9 mouse cellular contexts compared by ENCODE assay signal in genomic region chr3:95672461-95672860, GRCm38 (mm10). TPM values are rescaled to one million over a fixed set of nuclear protein-coding genes. Genes with fewer than 3 reads are reported as not detected.
DNase-seq lines count a peak whose midpoint lies in the region; ATAC-seq and TF ChIP-seq lines count a peak whose summit lies in the region.
"Had no signal": no experiment of that assay in that cellular context is flagged by ENCODE, and none has a peak within 500 bp of the region (broad histone marks: within the 10 kb centered on the region; RNA-seq: fewer than 3 reads in every experiment).

No protein-coding gene starts in this region.

- intact Hi-C loops in left cerebral cortex, postnatal 10 days (cut with DNase I), result no loop called here

- H3K36me3 ChIP-seq in hindbrain, embryonic 13.5 days, result peaks cover 34% of the 10 kb centered on the region
- H3K36me3 ChIP-seq in hindbrain, embryonic 11.5 days (ENCODE audit: control insufficient read depth, insufficient read depth, low read length), result no peaks in the 10 kb centered on the region
- H3K36me3 ChIP-seq in MEL (ENCODE audit: control insufficient read depth in 1 of 2, insufficient read depth in 2 of 2, low read length in 2 of 2), result peaks cover 2 to 47% of the 10 kb centered on the region in 2 experiments; a peak in 3 of 4 replicates
- H3K36me3 ChIP-seq in intestine, postnatal 0 days (ENCODE audit: control insufficient read depth, insufficient read depth), result 0 out of 2 replicates have a peak, but pooled peaks cover 10% of the 10 kb centered on the region
- H3K36me3 ChIP-seq in midbrain, postnatal 0 days (ENCODE audit: insufficient read depth, low read length), result no peaks in the 10 kb centered on the region
- H3K36me3 ChIP-seq in forebrain, embryonic 16.5 days (ENCODE audit: control insufficient read depth, insufficient read depth), result no peaks in the 10 kb centered on the region; the same call in 1 of the 2 replicates

- TF ChIP-seq RAD21 in MEL (IDR thresholded peaks at IDR 0.05; ENCODE audit: low read depth, low read length), result no peak

- DNase-seq in hindbrain, embryonic 11.5 days (ENCODE audit: low spot score), result no peak
- DNase-seq in MEL (ENCODE audit: low read depth, low spot score), result peak; percentile 45
- peak; percentile 81 to 83 for DNase-seq in spleen, postnatal 36 days (ENCODE audit: low spot score in 2 of 2)
- no peak for DNase-seq in left cerebral cortex, postnatal 10 days (ENCODE audit: extremely low spot score in 1 of 2, low spot score in 2 of 2)
- no peak for DNase-seq in midbrain, postnatal 0 days (ENCODE audit: low spot score)

- peaks cover 37% of the 10 kb centered on the region for H3K79me2 ChIP-seq in MEL (ENCODE audit: control insufficient read depth, insufficient read depth, low read length, poor library complexity)

- H3K4me2 ChIP-seq in hindbrain, embryonic 13.5 days, result no peak overlapping the region
- H3K4me2 ChIP-seq in hindbrain, embryonic 11.5 days (replicated peaks; ENCODE audit: low read depth, low read length), result no peak overlapping the region
- H3K4me2 ChIP-seq in intestine, postnatal 0 days (replicated peaks; ENCODE audit: low read depth), result no peak overlapping the region
- H3K4me2 ChIP-seq in midbrain, postnatal 0 days (ENCODE audit: low read depth, low read length, poor library complexity, severe bottlenecking), result no peak overlapping the region
- no peak overlapping the region for H3K4me2 ChIP-seq in forebrain, embryonic 16.5 days (ENCODE audit: low read length)
- H3K4me2 ChIP-seq: neural tube, embryonic 12.5 days had no signal

- TF ChIP-seq POLR2A in MEL (IDR thresholded peaks at IDR 0.05; ENCODE audit: control insufficient read depth in 1 of 2, insufficient read depth in 1 of 2, low read depth in 1 of 2, low read length in 2 of 2, poor library complexity in 1 of 2), result no peak

- no peak for ATAC-seq in hindbrain, embryonic 13.5 days (ENCODE audit: low FRiP score)
- no peak for ATAC-seq in hindbrain, embryonic 11.5 days (ENCODE audit: low FRiP score)
- no peak for ATAC-seq in intestine, postnatal 0 days
- ATAC-seq in midbrain, postnatal 0 days (ENCODE audit: low FRiP score), result no peak
- ATAC-seq in forebrain, embryonic 16.5 days, result no peak

- no peak for TF ChIP-seq CTCF in MEL (IDR thresholded peaks at IDR 0.05 in 2 of 3, conservative IDR thresholded peaks at IDR 0.05 in 1 of 3; ENCODE audit: control insufficient read depth in 1 of 3, insufficient read depth in 1 of 3, low read depth in 2 of 3, low read length in 3 of 3, poor library complexity in 1 of 3, severe bottlenecking in 1 of 3)
- no peak for TF ChIP-seq CTCF in intestine, postnatal 0 days (IDR thresholded peaks at IDR 0.05; ENCODE audit: low read depth)
- TF ChIP-seq CTCF in midbrain, postnatal 0 days (IDR thresholded peaks at IDR 0.05), result no peak

- WGBS in hindbrain, embryonic 13.5 days, result 69% methylated on average over 3 of the region's 3 CpGs
- WGBS in hindbrain, embryonic 11.5 days, result 56% methylated on average over 3 of the region's 3 CpGs
- 37% methylated on average over 3 of the region's 3 CpGs for WGBS in intestine, postnatal 0 days
- WGBS in midbrain, postnatal 0 days, result 53% methylated on average over 3 of the region's 3 CpGs
- 68% methylated on average over 3 of the region's 3 CpGs for WGBS in forebrain, embryonic 16.5 days

- no peak overlapping the region for H3K27ac ChIP-seq in hindbrain, embryonic 13.5 days
- H3K27ac ChIP-seq in hindbrain, embryonic 11.5 days (ENCODE audit: low read depth, low read length), result no peak overlapping the region
- peak overlapping the region; percentile 93 for H3K27ac ChIP-seq in MEL (ENCODE audit: control insufficient read depth, low read depth, low read length)
- H3K27ac ChIP-seq in intestine, postnatal 0 days (ENCODE audit: low read depth, low read length), result peak overlapping the region; percentile 96
- H3K27ac ChIP-seq in midbrain, postnatal 0 days (ENCODE audit: low read depth, low read length), result no peak overlapping the region
- no peak overlapping the region for H3K27ac ChIP-seq in forebrain, embryonic 16.5 days (ENCODE audit: low read length)
- H3K27ac ChIP-seq: neural tube, embryonic 12.5 days had no signal

- H3K9me3 ChIP-seq in hindbrain, embryonic 13.5 days, result no peaks in the 10 kb centered on the region
- no peaks in the 10 kb centered on the region for H3K9me3 ChIP-seq in hindbrain, embryonic 11.5 days (ENCODE audit: control insufficient read depth, low read length)
- no peaks in the 10 kb centered on the region for H3K9me3 ChIP-seq in MEL (replicated peaks; ENCODE audit: insufficient read depth, low read length)
- H3K9me3 ChIP-seq in intestine, postnatal 0 days (ENCODE audit: control insufficient read depth), result no peaks in the 10 kb centered on the region
- no peaks in the 10 kb centered on the region for H3K9me3 ChIP-seq in midbrain, postnatal 0 days (ENCODE audit: low read length)
- H3K9me3 ChIP-seq in forebrain, embryonic 16.5 days (ENCODE audit: control insufficient read depth, low read length), result no peaks in the 10 kb centered on the region
- H3K9me3 ChIP-seq: neural tube, embryonic 12.5 days had no signal

- no peak for TF ChIP-seq EP300 in MEL (IDR thresholded peaks at IDR 0.05; ENCODE audit: low read depth in 1 of 2, low read length in 2 of 2)

- H3K27me3 ChIP-seq in hindbrain, embryonic 13.5 days, result no peaks in the 10 kb centered on the region
- no peaks in the 10 kb centered on the region for H3K27me3 ChIP-seq in hindbrain, embryonic 11.5 days (ENCODE audit: control insufficient read depth, insufficient read depth, low read length)
- H3K27me3 ChIP-seq in MEL (ENCODE audit: control insufficient read depth in 1 of 2, insufficient read depth in 2 of 2, low read length in 2 of 2), result no peaks in the 10 kb centered on the region
- no peaks in the 10 kb centered on the region for H3K27me3 ChIP-seq in intestine, postnatal 0 days (replicated peaks; ENCODE audit: control insufficient read depth, insufficient read depth, low read length)
- no peaks in the 10 kb centered on the region for H3K27me3 ChIP-seq in midbrain, postnatal 0 days (ENCODE audit: insufficient read depth, low read length)
- no peaks in the 10 kb centered on the region for H3K27me3 ChIP-seq in forebrain, embryonic 16.5 days (replicated peaks; ENCODE audit: control insufficient read depth, insufficient read depth, low read length)
- H3K27me3 ChIP-seq: neural tube, embryonic 12.5 days had no signal

- 0 out of 2 replicates have a peak overlapping the region, but pooled peaks have one; percentile 46 for H3K9ac ChIP-seq in hindbrain, embryonic 13.5 days
- no peak overlapping the region for H3K9ac ChIP-seq in hindbrain, embryonic 11.5 days (ENCODE audit: low read depth, low read length)
- no peak overlapping the region for H3K9ac ChIP-seq in MEL (ENCODE audit: control insufficient read depth, low read depth, low read length, poor library complexity, severe bottlenecking)
- peak overlapping the region; percentile 22; the same call in 1 of the 2 replicates for H3K9ac ChIP-seq in intestine, postnatal 0 days (ENCODE audit: low read depth, low read length)
- H3K9ac ChIP-seq in midbrain, postnatal 0 days (replicated peaks; ENCODE audit: low read length, poor library complexity, severe bottlenecking), result no peak overlapping the region
- no peak overlapping the region for H3K9ac ChIP-seq in forebrain, embryonic 16.5 days (replicated peaks; ENCODE audit: low read depth, low read length)

- peaks cover 44% of the 10 kb centered on the region for H3K4me1 ChIP-seq in hindbrain, embryonic 13.5 days (replicated peaks)
- H3K4me1 ChIP-seq in hindbrain, embryonic 11.5 days (replicated peaks; ENCODE audit: control insufficient read depth, insufficient read depth, low read length), result peaks cover 3% of the 10 kb centered on the region; the same call in 1 of the 2 replicates
- peaks cover 36 to 53% of the 10 kb centered on the region in 2 experiments for H3K4me1 ChIP-seq in MEL (ENCODE audit: control insufficient read depth in 1 of 2, insufficient read depth in 2 of 2, low read length in 2 of 2)
- H3K4me1 ChIP-seq in intestine, postnatal 0 days (replicated peaks; ENCODE audit: control insufficient read depth, insufficient read depth, low read length), result peaks cover 32% of the 10 kb centered on the region
- no peaks in the 10 kb centered on the region for H3K4me1 ChIP-seq in midbrain, postnatal 0 days (ENCODE audit: insufficient read depth, low read length)
- H3K4me1 ChIP-seq in forebrain, embryonic 16.5 days (replicated peaks; ENCODE audit: control insufficient read depth, insufficient read depth, low read length), result peaks cover 6% of the 10 kb centered on the region

- no peak overlapping the region for H3K4me3 ChIP-seq in hindbrain, embryonic 13.5 days
- no peak overlapping the region for H3K4me3 ChIP-seq in hindbrain, embryonic 11.5 days (ENCODE audit: low read depth, low read length)
- H3K4me3 ChIP-seq in MEL (ENCODE audit: control insufficient read depth in 1 of 2, insufficient read depth in 1 of 2, low read depth in 2 of 2, low read length in 2 of 2), result no peak overlapping the region
- H3K4me3 ChIP-seq in intestine, postnatal 0 days (ENCODE audit: low read depth, low read length), result no peak overlapping the region
- no peak overlapping the region for H3K4me3 ChIP-seq in midbrain, postnatal 0 days (ENCODE audit: low read depth, low read length)
- H3K4me3 ChIP-seq in forebrain, embryonic 16.5 days (replicated peaks; ENCODE audit: low read length), result no peak overlapping the region
- H3K4me3 ChIP-seq: neural tube, embryonic 12.5 days had no signal

RNA-seq across cellular contexts. Expression of gene Mcl1, which starts 13.9 kb away (rescaled TPM):
- 49.3 and 54.2 TPM in 2 replicates for polyA plus RNA-seq in hindbrain, embryonic 13.5 days (2015; fragmentation: Nextera tagmentation; extraction: Ambion mirVana)
- 76.1 and 87.4 TPM in 2 replicates for polyA plus RNA-seq in hindbrain, embryonic 11.5 days (2014; fragmentation: Nextera tagmentation; extraction: Ambion mirVana)
- total RNA-seq in MEL (2012; rRNA removed), result 140 and 142 TPM in 2 replicates
- polyA plus RNA-seq in MEL (2012; ENCODE audit: insufficient read depth in 1 of 2, insufficient read length in 2 of 2, low read depth in 1 of 2, low replicate concordance in 2 of 2, missing spikeins in 1 of 2), result 100 to 1,000 TPM; 156 to 211 TPM
- polyA plus RNA-seq in intestine, postnatal 0 days (2015; fragmentation: Nextera tagmentation; extraction: Ambion mirVana), result 52.4 and 53.3 TPM in 2 replicates
- total RNA-seq in left cerebral cortex, postnatal 10 days (2021), result 10 to 100 TPM; 62.2 to 63.0 TPM
- 105 and 136 TPM in 2 replicates for total RNA-seq in midbrain, postnatal 0 days (2014; rRNA removed)
- 35.8 and 42.8 TPM in 2 replicates for polyA plus RNA-seq in midbrain, postnatal 0 days (2015; fragmentation: Nextera tagmentation; extraction: Ambion mirVana)
- polyA plus RNA-seq in forebrain, embryonic 16.5 days (2015; fragmentation: Nextera tagmentation; extraction: Ambion mirVana), result 43.4 and 48.3 TPM in 2 replicates

RNA-seq across cellular contexts. Expression of gene Adamtsl4, which starts 15.3 kb away (rescaled TPM):
- polyA plus RNA-seq in hindbrain, embryonic 13.5 days (2015; fragmentation: Nextera tagmentation; extraction: Ambion mirVana), result 0.98 and 1.0 TPM in 2 replicates
- polyA plus RNA-seq in hindbrain, embryonic 11.5 days (2014; fragmentation: Nextera tagmentation; extraction: Ambion mirVana), result 0.14 and 0.80 TPM in 2 replicates
- 0.03 and 0.27 TPM in 2 replicates for total RNA-seq in MEL (2012; rRNA removed)
- polyA plus RNA-seq in MEL (2012; ENCODE audit: insufficient read depth in 1 of 2, insufficient read length in 2 of 2, low read depth in 1 of 2, low replicate concordance in 2 of 2, missing spikeins in 1 of 2), result under 1 TPM in 1 of 2 experiments, not detected in 1; 0.88 TPM
- polyA plus RNA-seq in intestine, postnatal 0 days (2015; fragmentation: Nextera tagmentation; extraction: Ambion mirVana), result 3.2 and 3.8 TPM in 2 replicates
- total RNA-seq in left cerebral cortex, postnatal 10 days (2021), result 1 to 10 TPM in 1 of 2 experiments, under 1 TPM in 1; 0.73 to 1.3 TPM
- total RNA-seq in midbrain, postnatal 0 days (2014; rRNA removed), result 1.3 and 1.4 TPM in 2 replicates
- polyA plus RNA-seq in midbrain, postnatal 0 days (2015; fragmentation: Nextera tagmentation; extraction: Ambion mirVana), result 1.0 and 1.4 TPM in 2 replicates
- 0.48 and 1.2 TPM in 2 replicates for polyA plus RNA-seq in forebrain, embryonic 16.5 days (2015; fragmentation: Nextera tagmentation; extraction: Ambion mirVana)

RNA-seq across cellular contexts. Expression of gene Ensa, which starts 47.7 kb away (rescaled TPM):
- 106 and 108 TPM in 2 replicates for polyA plus RNA-seq in hindbrain, embryonic 13.5 days (2015; fragmentation: Nextera tagmentation; extraction: Ambion mirVana)
- 83.4 and 87.4 TPM in 2 replicates for polyA plus RNA-seq in hindbrain, embryonic 11.5 days (2014; fragmentation: Nextera tagmentation; extraction: Ambion mirVana)
- 68.5 and 85.2 TPM in 2 replicates for total RNA-seq in MEL (2012; rRNA removed)
- 10 to 100 TPM in 1 of 2 experiments, not detected in 1; 90.5 TPM for polyA plus RNA-seq in MEL (2012; ENCODE audit: insufficient read depth in 1 of 2, insufficient read length in 2 of 2, low read depth in 1 of 2, low replicate concordance in 2 of 2, missing spikeins in 1 of 2)
- polyA plus RNA-seq in intestine, postnatal 0 days (2015; fragmentation: Nextera tagmentation; extraction: Ambion mirVana), result 44.0 and 48.2 TPM in 2 replicates
- total RNA-seq in left cerebral cortex, postnatal 10 days (2021), result 100 to 1,000 TPM; 231 to 238 TPM
- 100 and 124 TPM in 2 replicates for total RNA-seq in midbrain, postnatal 0 days (2014; rRNA removed)
- 167 and 169 TPM in 2 replicates for polyA plus RNA-seq in midbrain, postnatal 0 days (2015; fragmentation: Nextera tagmentation; extraction: Ambion mirVana)
- polyA plus RNA-seq in forebrain, embryonic 16.5 days (2015; fragmentation: Nextera tagmentation; extraction: Ambion mirVana), result 113 and 124 TPM in 2 replicates

Comparison
In these comparisons a context has a peak if more than half of its experiments do, and no peak if none do; other contexts are left out.
1. H3K9ac ChIP-seq: peak in hindbrain, embryonic 13.5 days (single experiment) and intestine, postnatal 0 days (single experiment); none in hindbrain, embryonic 11.5 days (single experiment), MEL (single experiment), midbrain, postnatal 0 days (single experiment) and forebrain, embryonic 16.5 days (single experiment).
2. H3K27ac ChIP-seq: peak in MEL (single experiment) and intestine, postnatal 0 days (single experiment); none in hindbrain, embryonic 13.5 days (single experiment), hindbrain, embryonic 11.5 days (single experiment), midbrain, postnatal 0 days (single experiment) and forebrain, embryonic 16.5 days (single experiment).
3. DNase-seq: peak in MEL (single experiment) and spleen, postnatal 36 days (2 of 2); none in hindbrain, embryonic 11.5 days (single experiment), left cerebral cortex, postnatal 10 days (0 of 2) and midbrain, postnatal 0 days (single experiment).